Mouse (Mus musculus): ENCODE data around the gene Hexim1.

The Hexim1 gene

DNA sequence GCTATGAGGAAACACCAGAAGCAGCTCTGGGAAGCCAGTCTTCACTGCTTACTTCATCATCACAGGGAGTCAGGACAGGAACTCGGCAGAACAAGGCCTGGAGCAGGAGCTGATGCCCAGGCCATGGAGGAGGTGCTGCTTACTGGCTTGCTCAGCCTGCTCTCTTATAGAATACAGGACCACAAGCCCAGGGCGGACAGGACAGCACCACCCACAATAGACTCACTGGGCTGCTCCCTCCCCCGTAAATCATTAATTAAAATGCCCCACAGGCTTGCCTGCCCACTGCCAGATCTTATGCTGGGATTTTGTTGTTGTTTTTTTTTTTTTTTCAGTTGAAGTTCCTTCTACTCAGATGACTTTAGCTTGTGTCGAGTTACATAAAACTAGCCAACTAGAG, 31.7 kb downstream of the Hexim1 start:
- DNase-seq (ENCODE audit: low spot score in 2 of 2) = no peak

DNA sequence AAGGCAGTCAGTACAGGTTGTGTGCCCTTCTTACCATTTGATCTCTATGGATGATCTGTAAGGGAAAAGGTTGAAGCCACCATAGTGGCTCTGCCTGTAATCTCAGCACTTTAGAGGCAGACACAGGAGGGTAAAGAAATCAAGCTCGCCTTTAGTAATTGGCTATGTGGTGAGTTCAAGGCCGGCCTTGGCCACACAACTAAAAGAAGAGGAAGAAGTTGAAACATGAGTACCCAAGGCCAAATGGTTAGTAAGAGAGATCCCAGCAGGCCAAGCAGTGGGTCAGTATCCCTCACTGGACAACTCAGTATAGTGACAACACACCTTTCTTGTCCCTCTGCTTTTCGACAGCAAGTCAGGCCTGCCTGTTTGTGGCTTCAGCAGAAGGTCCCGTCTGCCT, 33.7 kb downstream of the Hexim1 start:
- no peak for DNase-seq (ENCODE audit: low spot score in 2 of 2)

DNA sequence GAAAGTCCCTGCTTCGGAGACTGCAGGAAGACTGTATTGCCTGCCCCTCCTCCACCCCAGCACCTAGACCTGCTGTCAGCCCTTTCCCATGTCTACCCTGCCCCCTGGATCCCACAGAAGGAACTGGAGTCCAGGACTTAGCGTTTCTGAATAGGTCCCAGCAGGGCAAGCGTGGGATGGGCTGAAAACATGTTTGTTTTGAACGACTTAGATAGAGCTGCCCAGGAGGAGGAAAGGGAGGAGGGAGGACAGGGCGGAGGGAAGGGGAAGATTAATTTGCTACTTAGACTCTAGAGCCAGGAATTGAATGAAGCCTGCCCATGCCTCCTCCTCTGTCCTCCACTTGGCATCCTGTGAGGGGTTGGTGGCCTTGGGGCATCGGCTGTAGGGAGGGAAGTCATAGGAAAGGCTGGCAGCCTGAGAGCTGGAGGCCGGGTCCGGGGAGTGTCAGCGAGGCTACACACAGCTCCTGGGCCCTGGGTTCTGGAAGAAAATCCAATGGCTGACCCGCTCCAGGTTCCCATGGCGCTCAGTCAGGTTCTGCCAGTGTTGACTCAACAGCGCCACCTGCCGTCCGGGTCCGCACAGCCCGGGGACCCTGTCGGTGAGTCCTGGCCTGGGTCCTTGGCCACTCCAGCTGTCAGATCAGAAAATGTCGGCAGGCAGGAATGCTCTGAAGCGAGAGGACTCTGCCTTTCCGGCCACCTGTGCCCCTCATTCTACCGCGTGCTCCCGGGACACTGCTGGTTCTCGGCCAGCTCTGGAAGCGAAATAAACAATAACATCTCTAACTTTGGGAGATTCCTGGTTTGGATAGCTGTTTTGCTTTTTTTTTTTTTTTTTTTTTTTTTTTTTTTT, 42.8 kb downstream of the Hexim1 start:
- peak; percentile 79 to 88 for DNase-seq (ENCODE audit: low spot score in 2 of 2)

DNA sequence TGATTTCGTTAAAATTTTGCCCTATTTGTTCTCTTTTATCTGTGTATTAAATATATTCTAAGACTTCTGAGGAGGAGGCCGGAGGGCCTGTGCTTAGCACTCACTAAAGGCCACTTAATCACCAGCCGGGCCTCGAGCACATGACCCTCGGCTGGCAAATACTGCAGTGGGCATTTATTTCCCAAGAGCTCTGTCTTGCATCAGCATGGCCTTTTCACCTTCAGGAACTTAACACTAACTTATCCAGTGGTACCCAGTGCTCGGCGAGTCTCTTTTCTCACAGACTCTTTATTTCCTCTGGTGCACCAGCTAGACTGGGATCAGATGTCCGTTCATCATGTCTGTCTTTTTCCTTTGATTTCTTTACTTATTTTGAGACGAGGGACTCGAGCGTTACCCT, 44.7 kb downstream of the Hexim1 start:
- no peak for DNase-seq (ENCODE audit: low spot score in 2 of 2)

DNA sequence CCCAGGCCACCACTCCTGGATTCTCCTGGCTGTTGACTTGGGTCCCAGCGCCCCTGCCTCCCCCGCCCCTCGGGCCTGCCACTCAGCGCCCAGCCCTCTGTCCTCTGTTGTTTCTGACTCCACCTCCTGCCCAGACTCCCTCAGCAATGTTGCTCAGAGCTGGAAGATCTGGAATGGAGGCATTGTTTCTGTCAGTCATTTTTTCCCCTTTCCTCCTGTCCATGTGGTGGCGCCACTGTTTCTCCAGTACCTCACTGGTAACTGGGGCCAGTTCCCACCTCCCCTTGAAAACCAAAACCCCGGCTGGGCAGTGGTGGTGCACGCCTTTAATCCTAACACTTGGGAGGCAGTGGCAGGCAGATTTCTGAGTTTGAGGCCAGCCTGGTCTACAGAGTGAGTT, 45.4 kb downstream of the Hexim1 start:
- no peak for DNase-seq (ENCODE audit: low spot score in 2 of 2)

DNA sequence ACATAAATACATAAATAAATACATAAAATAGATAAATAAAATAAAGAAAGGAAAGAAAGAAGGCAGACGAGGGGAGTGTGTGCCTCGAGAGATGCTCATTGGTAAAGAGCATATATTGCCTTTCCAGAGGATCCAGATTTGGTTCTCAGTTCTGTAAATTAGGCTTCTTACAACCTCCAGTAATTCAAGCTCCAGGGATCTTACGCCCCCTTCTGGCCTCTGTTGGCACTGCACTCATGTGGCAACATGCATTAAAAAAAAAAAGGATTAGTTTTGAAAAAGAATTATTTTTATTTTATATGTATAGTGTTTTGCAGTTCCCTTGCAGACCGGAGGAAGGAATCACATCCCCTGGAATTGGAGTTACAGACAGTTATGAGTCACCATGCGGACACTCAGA, 46.1 kb downstream of the Hexim1 start:
- DNase-seq (ENCODE audit: low spot score in 2 of 2) = no peak

DNA sequence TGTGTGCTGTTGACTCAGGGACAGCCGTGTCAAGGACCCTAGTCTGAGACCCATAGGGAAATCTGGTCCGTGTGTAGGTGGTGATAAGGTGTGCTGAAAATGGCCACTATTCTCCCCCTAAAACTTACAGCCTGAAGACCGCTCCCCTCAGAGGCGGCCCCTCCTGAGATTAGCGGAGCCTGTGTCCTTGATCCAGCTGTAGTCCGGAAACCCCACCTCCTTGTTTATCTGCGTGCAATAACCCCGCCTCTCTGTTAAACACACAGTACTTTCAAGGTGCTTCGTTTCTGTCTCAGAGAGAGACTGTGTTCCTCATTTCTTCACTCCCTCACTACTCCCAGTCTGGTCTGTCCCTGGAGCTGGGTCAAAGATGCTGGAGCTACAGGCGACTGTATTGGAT, 48.4 kb downstream of the Hexim1 start:
- DNase-seq (ENCODE audit: low spot score in 2 of 2) = no peak

DNA sequence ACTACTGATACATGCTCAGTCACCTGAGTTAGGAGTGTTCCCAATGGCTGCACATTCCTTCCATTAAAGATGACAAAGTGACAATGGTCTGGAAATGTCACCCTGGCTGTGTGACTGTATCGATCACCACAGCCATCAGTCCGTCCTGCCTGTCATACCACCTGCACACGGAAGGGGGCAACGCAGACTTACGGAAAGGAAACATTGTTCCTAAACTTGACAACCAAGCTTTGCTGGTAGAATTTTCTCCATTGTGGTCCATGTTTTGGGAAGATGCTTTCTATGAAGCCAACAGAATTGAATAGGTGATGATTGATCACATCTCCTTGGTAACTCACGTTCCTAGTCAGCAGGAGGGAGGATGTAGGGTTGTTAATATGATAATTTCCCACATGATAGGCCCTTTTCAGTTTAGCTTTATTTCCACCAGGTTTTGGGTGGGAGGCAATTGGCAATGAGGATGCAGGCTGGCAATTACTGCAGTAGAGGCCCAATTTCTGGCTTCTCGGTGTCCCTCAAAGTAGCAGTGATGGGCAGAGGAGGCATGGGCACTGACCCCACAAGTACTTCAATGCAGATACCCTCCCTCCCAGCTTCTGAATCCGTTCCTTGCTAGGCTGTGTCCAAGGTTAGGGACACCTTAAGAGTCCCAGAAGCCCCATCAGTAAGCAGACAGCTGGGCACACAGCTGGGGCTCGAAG, 52.8 kb downstream of the Hexim1 start:
- DNase-seq (ENCODE audit: low spot score in 2 of 2) = peak in 1 of 2 experiments; percentile 62
